Mouse (Mus musculus) neural tube, embryonic 11.5 days (tissue): ENCODE data around the gene Akap2. TPM values are rescaled to one million over a fixed set of nuclear protein-coding genes. Genes with fewer than 3 reads are reported as not detected.

Experiments
- ATAC-seq: fragments of 200-750 bp; cut with Nextera tagmentation; 2 replicates; pipeline ENCODE4 v1.8.0; 2017; ENCODE audit warnings: moderate number of reproducible peaks, mild to moderate bottlenecking, moderate TSS enrichment, moderate library complexity; ENCODE audit not compliant: insufficient read depth, low FRiP score, low TSS enrichment
- DNase-seq: peaks from one replicate; pipeline ENCODE4 v3.0.0-alpha.2; 2015; ENCODE audit warnings: low spot score
- H3K27ac ChIP-seq: fragments of 300-500 bp; sonication (generic); 2 replicates; pipeline ENCODE4 v1.5.1; 2014; ENCODE audit warnings: low read depth, mild to moderate bottlenecking, low read length
- H3K27me3 ChIP-seq: fragments of 300-500 bp; sonication (generic); 2 replicates; pipeline ENCODE4 v1.6.1; 2014; ENCODE audit warnings: mild to moderate bottlenecking, low read length, mixed read lengths; ENCODE audit not compliant: control insufficient read depth, insufficient read depth
- H3K36me3 ChIP-seq: fragments of 300-500 bp; sonication (generic); 2 replicates; pipeline ENCODE4 v1.6.1; 2014; ENCODE audit warnings: mild to moderate bottlenecking, low read length, moderate library complexity, mixed read lengths; ENCODE audit not compliant: control insufficient read depth, insufficient read depth
- H3K4me1 ChIP-seq: fragments of 300-500 bp; sonication (generic); 2 replicates; pipeline ENCODE4 v1.6.1; 2014; ENCODE audit warnings: low read length, mixed read lengths; ENCODE audit not compliant: control insufficient read depth, insufficient read depth
- H3K4me2 ChIP-seq: fragments of 300-500 bp; sonication (generic); 2 replicates; pipeline ENCODE4 v1.6.1; 2014; ENCODE audit warnings: low read depth, mild to moderate bottlenecking, moderate library complexity
- H3K4me3 ChIP-seq: fragments of 300-500 bp; sonication (generic); 2 replicates; pipeline ENCODE4 v1.5.1; 2014; ENCODE audit warnings: low read depth, low read length
- H3K9ac ChIP-seq: fragments of 300-500 bp; sonication (generic); 2 replicates; pipeline ENCODE4 v1.6.1; 2014; ENCODE audit warnings: mild to moderate bottlenecking, low read length
- H3K9me3 ChIP-seq: fragments of 300-500 bp; sonication (generic); 2 replicates; pipeline ENCODE4 v1.6.1; 2016; ENCODE audit warnings: low read length; ENCODE audit not compliant: control insufficient read depth
- WGBS: fragments of 180-500 bp; shearing (Covaris S2); extraction: QIAGEN DNeasy Blood & Tissue Kit; methylation state at CpG from one replicate; pipeline ENCODE4 v1.1.7; 2014; 5-methylcytosine and 5-hydroxymethylcytosine counted together
- polyA plus RNA-seq: library from polyadenylated mRNA; unstranded; fragments of >200 nt; fragmentation: Nextera tagmentation; extraction: Ambion mirVana; gene quantifications from 2 replicates; pipeline ENCODE4 v1.2.1, GENCODE M21; 2014

Akap2 gene
- polyA plus RNA-seq, 1 experiment from 2014 or later = 29.7 TPM

DNA sequence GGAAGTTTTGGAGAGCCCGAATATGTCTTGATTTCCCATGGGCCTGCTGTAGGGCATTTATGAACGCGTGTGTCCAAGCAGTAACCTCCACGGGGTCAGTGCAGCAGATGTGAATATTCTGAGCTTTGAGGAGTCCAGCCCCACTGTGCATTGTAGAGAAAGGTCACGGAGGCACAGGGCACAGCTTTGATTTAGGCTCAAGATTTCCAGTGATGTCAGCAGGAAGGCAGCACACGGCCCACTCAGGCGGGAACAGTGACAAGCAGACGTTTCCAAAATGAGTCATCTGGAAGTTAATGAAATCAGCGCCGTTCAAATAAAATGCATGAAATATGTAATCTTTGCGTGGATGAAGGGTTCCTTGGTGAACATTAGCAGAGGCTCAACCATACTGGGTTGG lies 40.5 kb downstream of the Akap2 start:
- H3K4me2 ChIP-seq = no peak overlapping the region
- no peaks in the 10 kb centered on the region for H3K9me3 ChIP-seq
- H3K27ac ChIP-seq = no peak overlapping the region
- no peak overlapping the region for H3K9ac ChIP-seq
- no peaks in the 10 kb centered on the region for H3K36me3 ChIP-seq
- DNase-seq (no peak), ATAC-seq (no peak)
- WGBS = 50% methylated on average over 11 of the region's 11 CpGs
- no peak overlapping the region for H3K4me3 ChIP-seq
- no peaks in the 10 kb centered on the region for H3K4me1 ChIP-seq
- H3K27me3 ChIP-seq = no peaks in the 10 kb centered on the region

GRCm38 (mm10) chr4:57762424-57762823 lies 45.0 kb downstream of the Akap2 start:
- Histone ChIP-seq H3K9ac (no peak overlapping the region), H3K4me1 (peaks cover 5% of the 10 kb centered on the region; the same call in 1 of the 2 replicates), H3K4me3 (no peak overlapping the region), H3K9me3 (no peaks in the 10 kb centered on the region), H3K4me2 (no peak overlapping the region), H3K27me3 (no peaks in the 10 kb centered on the region), H3K36me3 (no peaks in the 10 kb centered on the region), H3K27ac (no peak overlapping the region)
- ATAC-seq (no peak), DNase-seq (no peak)
- WGBS = 76% methylated on average over 7 of the region's 7 CpGs

- no peak overlapping the region for H3K4me3 ChIP-seq
- H3K4me2 ChIP-seq = no peak overlapping the region
- H3K9me3 ChIP-seq = no peaks in the 10 kb centered on the region
- no peaks in the 10 kb centered on the region for H3K36me3 ChIP-seq
- H3K27ac ChIP-seq = no peak overlapping the region
- ATAC-seq = no peak
- 70% methylated on average over 1 of the region's 1 CpGs for WGBS
- H3K4me1 ChIP-seq = peaks cover 5% of the 10 kb centered on the region; the same call in 1 of the 2 replicates
- no peak overlapping the region for H3K9ac ChIP-seq
- H3K27me3 ChIP-seq = no peaks in the 10 kb centered on the region
- DNase-seq = no peak
Observed at GRCm38 (mm10) chr4:57764392-57764791, 46.9 kb downstream of the Akap2 start.

GRCm38 (mm10) chr4:57764926-57765325 lies 47.5 kb downstream of the Akap2 start:
- Histone ChIP-seq H3K4me3 (no peak overlapping the region), H3K36me3 (no peaks in the 10 kb centered on the region), H3K9ac (no peak overlapping the region), H3K27ac (0 out of 2 replicates have a peak overlapping the region, but pooled peaks have one; percentile 6), H3K4me2 (no peak overlapping the region), H3K9me3 (no peaks in the 10 kb centered on the region), H3K4me1 (peaks cover 5% of the 10 kb centered on the region; the same call in 1 of the 2 replicates), H3K27me3 (no peaks in the 10 kb centered on the region)
- WGBS = 82% methylated on average over 1 of the region's 1 CpGs
- ATAC-seq (no peak), DNase-seq (no peak)

DNA sequence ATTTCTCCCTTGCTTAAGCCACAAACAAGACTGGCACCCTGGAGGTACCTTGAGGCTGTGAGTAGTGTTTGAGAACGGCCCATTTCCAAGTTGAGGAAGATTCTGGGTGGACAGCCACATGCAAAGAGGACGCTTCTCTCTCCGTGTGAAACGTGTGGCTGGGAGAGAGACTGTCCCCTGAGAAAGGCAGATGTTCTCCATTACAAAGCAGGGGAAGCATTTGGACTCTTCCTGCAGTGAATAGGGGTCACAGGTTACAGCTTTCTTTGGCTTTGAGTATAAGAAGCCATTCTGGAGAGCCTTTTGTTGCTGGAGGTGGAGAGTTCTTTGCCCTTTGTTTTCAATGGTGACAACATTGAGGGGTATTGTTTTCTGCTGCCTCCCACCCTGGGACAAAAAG lies 48.3 kb downstream of the Akap2 start:
- Histone ChIP-seq H3K4me3 (no peak overlapping the region), H3K4me1 (peaks cover 5% of the 10 kb centered on the region; the same call in 1 of the 2 replicates), H3K9me3 (no peaks in the 10 kb centered on the region), H3K36me3 (no peaks in the 10 kb centered on the region), H3K27me3 (no peaks in the 10 kb centered on the region), H3K4me2 (no peak overlapping the region), H3K27ac (no peak overlapping the region), H3K9ac (no peak overlapping the region)
- DNase-seq (no peak), ATAC-seq (no peak)
- WGBS = 4% methylated on average over 4 of the region's 4 CpGs

DNA sequence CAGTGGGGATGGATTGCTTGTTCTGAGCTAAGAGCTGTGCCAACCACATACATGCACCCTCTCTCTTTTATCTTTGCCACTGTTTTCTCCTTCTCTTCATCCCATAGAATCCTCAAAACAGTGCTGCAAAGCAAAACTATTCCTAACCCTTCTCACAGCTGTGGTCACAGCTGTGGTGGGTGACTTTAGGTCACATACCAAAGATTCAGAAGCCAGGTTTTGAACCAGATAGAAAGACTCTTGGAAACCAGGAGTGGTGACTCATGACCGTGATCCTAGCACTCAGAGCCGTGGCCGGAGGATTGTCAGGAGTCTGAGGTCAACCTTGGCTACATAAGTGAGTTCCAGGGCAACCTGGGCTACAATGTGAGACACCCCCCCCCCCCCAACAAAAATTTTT lies 51.5 kb downstream of the Akap2 start:
- peaks cover 5% of the 10 kb centered on the region; the same call in 1 of the 2 replicates for H3K4me1 ChIP-seq

DNA sequence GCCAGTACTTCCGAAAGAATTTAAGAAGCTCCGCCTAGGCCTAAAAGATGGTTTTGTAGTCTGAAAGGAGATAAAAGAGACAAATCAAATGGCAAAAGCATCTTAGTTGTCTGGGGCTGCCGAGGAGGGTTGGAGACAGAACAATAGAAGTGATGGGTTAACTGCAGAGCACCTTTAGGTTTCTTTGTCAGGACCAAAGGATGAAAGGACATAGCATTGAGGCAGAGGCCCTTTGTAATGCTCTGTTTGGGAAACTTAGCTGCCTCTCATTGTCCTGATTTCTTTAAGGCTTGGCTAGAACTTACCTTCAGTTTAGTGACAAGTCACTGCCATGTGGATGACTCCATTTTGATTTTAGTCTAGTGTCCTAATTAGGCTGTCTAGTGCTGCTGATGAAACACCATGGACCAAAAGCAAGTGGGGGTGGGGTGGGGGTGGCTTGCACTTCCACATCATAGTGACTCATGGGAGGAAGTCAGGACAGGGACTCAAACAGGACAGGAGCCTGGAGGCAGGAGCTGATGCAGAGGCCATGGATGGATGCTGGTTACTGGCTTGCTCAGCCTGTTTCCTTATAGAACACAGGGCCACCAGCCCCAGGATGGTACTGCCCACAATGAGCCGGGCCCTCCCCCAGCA lies 52.8 kb downstream of the Akap2 start:
- no peak overlapping the region for H3K27ac ChIP-seq
- H3K36me3 ChIP-seq = no peaks in the 10 kb centered on the region
- no peak overlapping the region for H3K4me2 ChIP-seq
- DNase-seq (no peak), ATAC-seq (no peak)
- 60% methylated on average over 4 of the region's 4 CpGs for WGBS
- no peaks in the 10 kb centered on the region for H3K27me3 ChIP-seq
- H3K9ac ChIP-seq = no peak overlapping the region
- H3K4me3 ChIP-seq = no peak overlapping the region
- H3K4me1 ChIP-seq = peaks cover 5% of the 10 kb centered on the region; the same call in 1 of the 2 replicates
- no peaks in the 10 kb centered on the region for H3K9me3 ChIP-seq

More for the DNA sequence above, 51.5 kb downstream of the Akap2 start:
- ATAC-seq (no peak), DNase-seq (no peak)
- Histone ChIP-seq H3K4me2 (no peak overlapping the region), H3K9me3 (no peaks in the 10 kb centered on the region), H3K4me3 (no peak overlapping the region), H3K9ac (no peak overlapping the region), H3K27ac (no peak overlapping the region), H3K36me3 (no peaks in the 10 kb centered on the region), H3K27me3 (no peaks in the 10 kb centered on the region)
- 67% methylated on average over 3 of the region's 3 CpGs for WGBS

- no peak overlapping the region for H3K4me3 ChIP-seq
- WGBS = 93% methylated on average over 2 of the region's 2 CpGs
- H3K36me3 ChIP-seq = no peaks in the 10 kb centered on the region
- H3K9ac ChIP-seq = no peak overlapping the region
- H3K4me2 ChIP-seq = no peak overlapping the region
- DNase-seq (no peak), ATAC-seq (no peak)
- H3K27me3 ChIP-seq = no peaks in the 10 kb centered on the region
- no peaks in the 10 kb centered on the region for H3K4me1 ChIP-seq
- H3K9me3 ChIP-seq = no peaks in the 10 kb centered on the region
- no peak overlapping the region for H3K27ac ChIP-seq
Observed at GRCm38 (mm10) chr4:57771558-57772219, 54.2 kb downstream of the Akap2 start.
